Mouse (Mus musculus): ENCODE measurements at regions not wholly inside any gene's neighbourhood (a gene's known extent, or its start where the extent isn't known, plus 50 kb on each side); places are given as distances from the start of the nearest gene placed in this dataset.

DNA sequence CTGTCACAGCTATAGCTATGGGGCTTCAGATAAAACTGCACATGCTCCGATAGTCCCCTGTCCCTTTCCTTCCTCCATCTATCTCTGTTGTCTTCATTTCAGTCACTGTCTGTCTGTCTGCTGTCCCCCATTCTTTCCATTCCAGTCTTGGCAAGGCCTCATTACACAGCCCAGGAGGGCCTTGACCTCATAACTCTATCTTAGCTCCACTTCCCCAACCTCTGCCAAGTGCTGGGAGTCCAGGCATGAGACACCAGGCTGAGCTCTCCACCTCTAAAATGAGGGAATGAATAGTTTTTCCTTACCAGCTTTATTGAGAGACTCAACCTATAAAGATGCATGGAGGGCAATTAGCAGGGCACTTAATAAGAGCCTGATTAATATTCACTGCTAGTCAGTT, 76.0 kb upstream of the Frmd4a start:
- no peak for TF ChIP-seq CTCF (IDR thresholded peaks at IDR 0.05)
- no peak for TF ChIP-seq EP300 (IDR thresholded peaks at IDR 0.05)

All from lung, postnatal 0 days (tissue).